Mouse (Mus musculus) granulocyte monocyte progenitor cell, adult 5-6 weeks (primary cell): ENCODE results near the gene Gnat3. TPM values are rescaled to one million over a fixed set of nuclear protein-coding genes. Genes with fewer than 3 reads are reported as not detected.
A peak's percentile ranks its signal among the peaks of the same experiment; 100 is the strongest.
"Not testable (repeated sequence)": the region's sequence is repeated elsewhere in the genome, so short reads cannot be mapped to it uniquely, and the experiment has no call there.

ENCODE experiments used
- ATAC-seq: replicated peaks from 2 replicates; pipeline ENCODE4 v1.8.0; 2016; ENCODE audit warnings: mild to moderate bottlenecking, moderate TSS enrichment, inconsistent platforms; ENCODE audit not compliant: poor library complexity, severe bottlenecking
- total RNA-seq, 2 experiments: library from RNA; stranded (forward) in 1 of 2; stranded (reverse) in 1 of 2; fragments of 200-712, 200-1000 nt in 1 of 2; fragments of >200 nt in 1 of 2; fragmentation: Nextera tagmentation in 1 of 2; gene quantifications; 2 replicates each; pipeline ENCODE4 v1.2.3; 2014 to 2017

The Gnat3 gene
- total RNA-seq (2014; fragmentation: Nextera tagmentation) (not detected in 2 replicates), total RNA-seq (2017) (not detected in 2 replicates)

- ATAC-seq, result no peak
Measured at GRCm38 (mm10) chr5:17962249-17962648, at the start of gene Gnat3. TSS of gene Gnat3 (plus strand) at chr5:17962549.

- no peak for ATAC-seq
Measured at GRCm38 (mm10) chr5:17918966-17919365, 43.4 kb upstream of the Gnat3 start.

GRCm38 (mm10) chr5:17923648-17924047 lies 38.7 kb upstream of the Gnat3 start:
- ATAC-seq, result no peak

- no peak for ATAC-seq
Measured at GRCm38 (mm10) chr5:17924085-17924518, 38.2 kb upstream of the Gnat3 start.

- no peak for ATAC-seq
Measured at GRCm38 (mm10) chr5:17928471-17928870, 33.9 kb upstream of the Gnat3 start.

GRCm38 (mm10) chr5:17929006-17929567 lies 33.3 kb upstream of the Gnat3 start:
- no peak for ATAC-seq

GRCm38 (mm10) chr5:17931588-17931987 lies 30.8 kb upstream of the Gnat3 start:
- not testable (repeated sequence) for ATAC-seq

GRCm38 (mm10) chr5:17934501-17934900 lies 27.8 kb upstream of the Gnat3 start:
- no peak for ATAC-seq

- ATAC-seq, result no peak
Measured at GRCm38 (mm10) chr5:17938170-17938939, 24.0 kb upstream of the Gnat3 start.

- no peak for ATAC-seq
Measured at GRCm38 (mm10) chr5:17956468-17956867, 5.9 kb upstream of the Gnat3 start.

- no peak for ATAC-seq
Measured at GRCm38 (mm10) chr5:17969704-17970390, 7.5 kb downstream of the Gnat3 start.

- ATAC-seq, result no peak
Measured at GRCm38 (mm10) chr5:17970391-17970730, 8.0 kb downstream of the Gnat3 start.

GRCm38 (mm10) chr5:17980501-17981121 lies 18.3 kb downstream of the Gnat3 start:
- no peak for ATAC-seq

- ATAC-seq, result no peak
Measured at GRCm38 (mm10) chr5:17982770-17983169, 20.4 kb downstream of the Gnat3 start.

GRCm38 (mm10) chr5:17984522-17984921 lies 22.2 kb downstream of the Gnat3 start:
- no peak for ATAC-seq

GRCm38 (mm10) chr5:17986611-17987010 lies 24.3 kb downstream of the Gnat3 start:
- no peak for ATAC-seq

GRCm38 (mm10) chr5:17990618-17991017 lies 28.3 kb downstream of the Gnat3 start:
- ATAC-seq, result no peak

GRCm38 (mm10) chr5:17999570-17999969 lies 37.2 kb downstream of the Gnat3 start:
- ATAC-seq, result no peak

- peak; percentile 79 for ATAC-seq
Measured at GRCm38 (mm10) chr5:18000185-18000584, 37.8 kb downstream of the Gnat3 start.

GRCm38 (mm10) chr5:18001646-18002045 lies 39.3 kb downstream of the Gnat3 start:
- ATAC-seq, result no peak

- ATAC-seq, result no peak
Measured at GRCm38 (mm10) chr5:18003675-18004074, 41.3 kb downstream of the Gnat3 start.
